Mouse (Mus musculus): ENCODE data around the gene Rnls. TPM values are rescaled to one million over a fixed set of nuclear protein-coding genes. Genes with fewer than 3 reads are reported as not detected.

Rnls gene
- total RNA-seq, 2 experiments from 2014 or later = 1.5 TPM

GRCm38 (mm10) chr19:33102008-33102782 lies 289.9 kb downstream of the Rnls start:
- no peak for DNase-seq

GRCm38 (mm10) chr19:33101093-33102007 lies 290.7 kb downstream of the Rnls start:
- DNase-seq = no peak

GRCm38 (mm10) chr19:33100598-33100997 lies 291.5 kb downstream of the Rnls start:
- no peak for DNase-seq

- no peak for DNase-seq
Measured at GRCm38 (mm10) chr19:33100031-33100430, 292.1 kb downstream of the Rnls start.

DNA sequence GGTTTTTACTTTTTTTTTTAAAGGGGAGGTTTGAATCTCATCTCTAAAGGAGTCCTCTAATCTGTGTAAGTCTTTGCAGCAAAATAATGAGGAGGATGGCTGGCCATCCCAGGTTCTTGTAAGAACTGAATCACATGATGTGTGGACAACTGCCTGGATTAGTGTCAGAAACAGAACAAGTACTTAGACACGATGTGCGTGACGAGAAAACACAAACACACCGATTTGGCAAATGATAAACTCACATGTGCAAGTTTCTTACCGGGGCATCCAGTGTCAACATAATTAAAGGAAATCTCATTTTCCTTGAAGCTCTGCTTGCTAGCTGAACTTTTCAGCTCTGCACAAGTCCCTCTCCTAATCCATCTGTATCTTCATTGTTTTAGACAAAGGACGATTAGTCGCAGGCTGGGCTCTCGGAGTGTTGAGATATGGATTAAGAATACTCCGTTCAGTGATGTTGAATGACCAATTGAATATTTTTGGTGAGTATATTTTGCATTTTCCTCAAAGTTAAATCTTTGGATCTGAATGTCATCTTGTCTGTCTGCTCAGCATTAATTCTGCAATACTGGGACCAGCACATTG lies 292.8 kb downstream of the Rnls start:
- no peak for DNase-seq

DNA sequence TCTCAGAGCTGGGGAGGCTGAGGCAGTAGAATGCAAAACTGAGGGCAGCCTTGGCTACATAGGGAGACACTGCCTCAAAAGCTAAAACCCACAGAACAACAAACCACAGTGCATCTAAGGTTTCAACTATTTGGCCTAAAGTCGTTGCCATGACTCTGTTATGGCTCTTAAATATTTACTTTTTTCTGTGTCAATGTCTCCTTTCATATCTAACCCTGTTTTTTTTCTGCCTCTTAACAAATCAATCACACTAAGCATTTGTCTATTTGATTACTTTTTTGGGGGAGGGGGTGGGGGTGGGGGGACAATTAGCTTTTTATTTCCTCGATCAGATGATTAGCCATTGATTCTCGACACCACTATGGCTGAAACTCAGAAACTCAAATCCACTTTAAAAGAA lies 294.4 kb downstream of the Rnls start:
- DNase-seq = no peak

GRCm38 (mm10) chr19:33096581-33096980 lies 295.5 kb downstream of the Rnls start:
- DNase-seq = no peak

DNA sequence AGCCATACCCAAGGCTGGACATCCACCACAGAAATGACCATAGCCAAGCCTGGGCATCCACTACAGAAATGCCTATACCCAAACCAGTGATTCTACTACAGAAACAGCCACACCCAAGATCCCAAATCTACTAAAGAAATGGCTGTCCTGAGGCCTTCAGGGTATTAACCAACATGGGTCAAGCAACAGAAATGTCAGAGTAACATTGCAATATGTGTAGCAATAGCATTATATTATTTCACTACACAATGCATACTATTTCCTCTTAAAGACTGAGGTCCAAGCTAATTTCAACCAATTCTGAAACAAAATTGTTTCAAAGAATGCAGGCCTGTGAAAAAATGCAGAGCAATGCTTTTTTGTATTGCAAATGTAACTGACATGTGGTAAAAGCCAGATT lies 299.5 kb downstream of the Rnls start:
- DNase-seq = no peak

- no peak for DNase-seq
Measured at GRCm38 (mm10) chr19:33091324-33091723, 300.8 kb downstream of the Rnls start.

DNA sequence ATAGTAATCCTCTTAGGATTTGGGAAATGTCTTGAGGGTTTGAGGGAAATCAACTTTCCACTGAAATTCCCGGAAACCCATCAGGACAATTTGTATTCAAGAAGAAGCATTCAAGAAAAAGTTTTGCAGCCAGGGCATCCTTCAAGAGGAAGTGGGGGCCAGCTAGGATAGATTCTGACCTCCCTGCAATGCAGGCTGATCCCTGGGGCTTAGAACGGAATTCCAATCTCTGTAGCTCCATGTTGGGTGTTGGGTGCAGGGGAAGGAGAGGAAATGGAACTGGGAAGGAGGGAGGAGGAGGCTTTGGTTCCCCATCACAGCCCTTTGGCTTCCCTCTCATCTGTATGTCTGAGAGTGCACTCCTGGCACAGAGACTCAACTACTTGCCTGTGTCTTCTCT lies 303.2 kb downstream of the Rnls start:
- DNase-seq = no peak

- DNase-seq = no peak
Measured at GRCm38 (mm10) chr19:33087961-33088360, 304.1 kb downstream of the Rnls start.

Small RNA genes within 50 kb of the gene (microRNA-seq; reads per million reads assigned to microRNA genes)
- gene Mir3970 = 0.42 to 0.60 reads per million in 2 experiments

Other genes starting within 250 kb of the Rnls start
- gene Lipo4, start 125.5 kb upstream of the Rnls start, total RNA-seq (2021) = under 1 TPM in 1 of 2 experiments, not detected in 1; 0.20 TPM
- gene Gm8978, start 233.0 kb upstream of the Rnls start, total RNA-seq (2021) = not detected